Mouse (Mus musculus) cerebellum, postnatal 4 days (tissue): ENCODE results near the gene Pkib.

ENCODE experiments used
- DNase-seq, 2 experiments: peaks; one replicate each; pipeline ENCODE4 v3.0.0; 2022; ENCODE audit warnings: low spot score in 2 of 2, mixed read lengths in 1 of 2

Gene Pkib

GRCm38 (mm10) chr10:57631896-57632867, at the start of gene Pkib:
Gene Pkib (plus strand): TSS chr10:57631981.
- DNase-seq, result peak; percentile 28 to 52

DNA sequence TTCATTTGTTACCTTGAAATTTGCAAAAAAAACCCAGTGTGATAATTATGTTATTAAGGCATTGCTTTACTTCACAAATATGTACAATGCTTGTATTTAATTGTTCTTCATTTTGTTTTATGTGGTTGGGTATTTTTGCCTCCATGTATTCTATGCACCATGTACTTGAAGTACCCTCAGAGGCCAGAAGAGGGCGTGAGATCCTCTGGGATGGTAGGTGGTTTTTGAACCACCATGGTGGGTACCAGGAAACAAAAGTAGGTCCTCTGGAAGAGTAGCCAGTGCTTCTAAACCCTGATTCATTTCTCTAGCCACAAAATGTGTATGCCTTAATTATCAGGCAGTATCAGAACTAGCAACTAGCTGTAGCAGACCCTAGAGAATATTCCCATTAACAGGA, 47.9 kb upstream of the Pkib start:
- DNase-seq, result no peak

DNA sequence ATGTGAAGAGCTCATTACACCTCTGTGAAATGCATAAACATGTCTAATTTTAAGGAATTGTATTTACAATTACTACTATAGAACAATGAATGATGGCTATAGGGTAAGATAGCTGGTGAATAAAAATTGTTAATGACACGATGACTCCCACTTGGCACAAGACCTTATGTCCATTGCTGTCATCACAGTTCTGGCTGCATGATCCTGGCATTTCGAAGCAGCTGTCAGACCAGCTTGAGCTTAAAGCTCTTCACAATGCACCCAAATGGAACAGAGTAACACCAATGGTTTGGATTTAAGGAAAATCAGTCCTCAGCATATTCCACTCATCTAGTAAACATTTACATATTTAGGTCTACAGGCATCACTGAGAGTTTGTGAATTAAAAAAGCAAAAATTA, 37.5 kb upstream of the Pkib start:
- DNase-seq, result no peak

- no peak for DNase-seq
These were observed 34.6 kb upstream of the Pkib start for GRCm38 (mm10) chr10:57597172-57597571.

GRCm38 (mm10) chr10:57602951-57603350, 28.8 kb upstream of the Pkib start:
- no peak for DNase-seq

DNA sequence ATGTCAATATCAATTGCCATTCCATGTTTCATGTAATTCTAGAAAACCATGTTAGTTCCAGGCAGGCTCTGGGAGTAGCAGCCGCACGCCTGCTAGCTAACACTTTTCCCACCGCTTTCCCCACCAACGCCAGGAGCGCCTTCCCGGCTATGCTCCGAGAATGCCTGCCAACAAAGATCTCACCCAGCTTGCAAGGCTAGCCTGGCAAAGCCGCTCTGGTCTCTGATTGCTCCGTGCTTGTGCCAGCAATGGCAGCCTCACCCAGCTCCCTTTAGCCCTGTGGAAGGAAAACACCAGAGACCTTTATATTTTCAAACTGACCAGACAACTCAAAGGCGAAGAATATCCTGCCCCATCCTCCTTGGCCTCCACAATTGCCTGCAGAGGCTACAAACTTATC, 8.5 kb upstream of the Pkib start:
- peak in 1 of 2 experiments; percentile 39 for DNase-seq

DNA sequence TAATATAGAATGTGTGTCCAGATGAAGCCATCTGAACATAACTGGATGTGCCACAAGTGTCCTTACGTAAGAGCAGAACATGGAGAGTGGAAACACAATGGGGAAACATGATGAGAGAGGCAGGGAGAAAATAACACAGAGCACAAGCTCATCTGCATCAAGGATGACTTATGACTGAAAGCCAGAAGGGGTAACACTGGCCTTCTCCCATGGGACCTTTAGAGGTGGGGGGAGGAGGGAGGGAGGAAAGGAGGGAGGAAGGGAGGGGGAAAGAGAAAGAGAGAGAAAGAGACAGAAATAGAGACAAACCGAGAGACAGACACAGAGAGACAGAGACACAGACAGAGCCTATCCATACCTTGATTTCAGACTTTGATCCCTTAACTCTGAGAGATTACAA, 4.0 kb upstream of the Pkib start:
- DNase-seq, result no peak

- DNase-seq, result no peak
These were observed 1.2 kb upstream of the Pkib start for GRCm38 (mm10) chr10:57630557-57630956.

DNA sequence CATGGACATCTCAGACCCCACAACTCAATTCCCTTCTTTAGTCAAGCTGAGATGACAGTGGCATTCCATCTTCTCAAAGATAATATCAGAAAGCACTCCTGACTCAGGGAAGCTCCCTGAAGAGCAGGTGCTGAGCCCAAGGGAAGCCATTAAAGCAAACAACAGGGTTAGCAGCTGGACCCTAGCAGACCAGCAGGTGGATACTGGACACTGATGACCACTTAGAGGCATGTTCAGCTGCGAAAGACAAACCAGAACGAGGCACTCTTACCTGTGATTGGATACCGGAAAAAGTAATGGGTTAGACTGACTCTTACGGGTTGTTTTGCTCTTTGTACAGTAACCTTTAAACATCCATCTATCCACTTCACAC, 1.1 kb downstream of the Pkib start:
- DNase-seq, result no peak

GRCm38 (mm10) chr10:57636970-57637369, 5.2 kb downstream of the Pkib start:
- no peak for DNase-seq

- no peak for DNase-seq
These were observed 6.5 kb downstream of the Pkib start for GRCm38 (mm10) chr10:57638250-57638649.

GRCm38 (mm10) chr10:57639540-57639939, 7.8 kb downstream of the Pkib start:
- DNase-seq, result no peak

DNA sequence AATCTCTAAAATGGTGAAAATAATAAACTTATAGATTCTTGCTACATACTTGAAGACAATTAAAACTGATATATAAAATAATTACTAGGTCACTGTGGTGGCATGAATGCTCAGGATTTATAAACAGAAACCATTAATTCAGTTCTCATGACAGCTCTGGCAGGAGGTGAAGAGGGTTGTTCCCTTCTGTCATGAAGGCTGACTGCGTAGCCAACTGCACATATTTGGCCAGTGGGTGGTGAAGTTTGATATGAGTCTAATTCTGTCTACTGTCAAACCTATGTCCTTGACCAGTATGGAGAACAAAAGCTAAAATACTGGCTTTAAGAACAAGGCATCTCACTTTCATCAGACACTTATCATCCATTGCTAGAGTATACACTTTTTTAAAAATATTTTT, 21.5 kb downstream of the Pkib start:
- DNase-seq, result no peak

- DNase-seq, result no peak
These were observed 28.7 kb downstream of the Pkib start for GRCm38 (mm10) chr10:57660505-57660904.

DNA sequence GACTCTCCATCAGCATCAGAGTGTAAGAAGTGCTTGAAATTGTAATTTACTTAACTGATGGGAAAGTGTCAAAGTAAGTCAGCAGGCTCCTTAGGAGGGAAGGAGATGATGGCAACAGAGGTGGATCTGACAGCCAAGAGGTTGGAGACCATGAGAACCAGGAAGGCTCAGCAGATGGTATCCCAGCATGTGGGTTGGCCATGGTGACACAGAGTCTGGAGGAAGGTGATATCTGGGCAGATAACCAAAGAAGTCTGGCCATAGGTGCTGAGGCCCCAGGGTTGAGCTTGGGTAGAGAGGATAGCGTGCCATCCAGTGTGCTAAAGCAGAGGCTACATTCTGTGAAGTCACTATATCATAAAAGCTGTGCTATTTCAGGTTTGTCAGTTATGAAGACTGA, 32.0 kb downstream of the Pkib start:
- peak in 1 of 2 experiments; percentile 34 for DNase-seq

DNA sequence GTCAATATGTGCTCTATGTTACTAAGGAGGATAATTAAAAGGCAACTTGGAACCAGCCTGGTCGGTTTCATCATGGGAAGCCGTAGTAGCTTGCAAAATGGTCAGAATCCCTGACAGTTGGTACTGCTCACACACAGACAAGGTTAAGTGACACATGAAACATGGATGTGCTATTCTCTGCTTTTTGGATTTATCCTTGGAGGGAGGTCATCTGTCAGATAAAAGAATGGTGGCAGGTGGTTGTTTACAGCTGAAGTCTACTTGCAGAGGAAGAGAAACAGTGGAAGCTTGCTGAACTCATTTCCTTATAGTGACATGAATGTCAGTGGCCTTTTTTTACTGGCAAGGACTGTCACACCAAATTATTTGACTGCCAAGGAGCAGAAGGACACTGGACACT, 32.5 kb downstream of the Pkib start:
- DNase-seq, result no peak

GRCm38 (mm10) chr10:57675740-57676139, 44.0 kb downstream of the Pkib start:
- no peak for DNase-seq

GRCm38 (mm10) chr10:57687999-57688398, 56.2 kb downstream of the Pkib start:
- no peak for DNase-seq

GRCm38 (mm10) chr10:57690161-57690560, 58.4 kb downstream of the Pkib start:
- no peak for DNase-seq

DNA sequence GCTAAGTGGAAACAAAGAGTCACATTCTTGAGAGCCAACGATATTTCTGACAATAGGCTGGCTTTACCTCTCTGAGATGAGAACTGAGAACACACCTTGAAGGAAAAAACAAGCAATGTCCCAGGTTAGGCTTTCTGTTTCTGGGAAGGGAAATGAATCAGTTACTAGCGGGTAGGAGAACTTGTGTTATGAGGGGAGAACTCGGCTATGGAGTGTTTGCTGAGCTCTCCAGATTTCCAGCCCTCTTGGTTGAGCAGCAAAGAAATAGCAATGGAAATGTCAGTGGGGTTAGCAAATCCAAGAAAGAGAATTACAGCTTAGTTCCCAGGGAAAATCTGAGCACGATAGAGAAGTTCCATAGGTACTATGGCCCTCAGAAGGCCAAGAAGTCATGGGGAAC, 70.5 kb downstream of the Pkib start:
- DNase-seq, result no peak

DNA sequence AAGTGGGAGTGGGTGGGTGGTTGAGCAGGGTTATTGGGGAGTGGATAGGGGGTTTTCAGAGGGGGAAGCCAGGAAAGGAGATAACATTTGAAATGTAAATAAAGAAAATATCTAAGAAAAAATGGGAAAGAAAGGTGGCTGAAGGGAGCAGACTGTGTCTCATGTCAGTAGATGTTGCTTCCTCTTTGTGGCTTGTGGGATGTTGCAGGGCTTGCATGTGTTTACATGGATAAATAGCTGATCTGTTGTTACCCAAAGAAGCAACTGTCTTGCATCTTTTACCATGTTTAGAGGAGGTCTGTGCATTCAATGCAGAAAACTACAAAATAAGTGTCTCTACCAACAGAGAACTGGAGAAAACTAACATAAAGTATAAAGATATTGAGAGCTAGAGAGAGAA, 89.3 kb downstream of the Pkib start:
- no peak for DNase-seq

DNA sequence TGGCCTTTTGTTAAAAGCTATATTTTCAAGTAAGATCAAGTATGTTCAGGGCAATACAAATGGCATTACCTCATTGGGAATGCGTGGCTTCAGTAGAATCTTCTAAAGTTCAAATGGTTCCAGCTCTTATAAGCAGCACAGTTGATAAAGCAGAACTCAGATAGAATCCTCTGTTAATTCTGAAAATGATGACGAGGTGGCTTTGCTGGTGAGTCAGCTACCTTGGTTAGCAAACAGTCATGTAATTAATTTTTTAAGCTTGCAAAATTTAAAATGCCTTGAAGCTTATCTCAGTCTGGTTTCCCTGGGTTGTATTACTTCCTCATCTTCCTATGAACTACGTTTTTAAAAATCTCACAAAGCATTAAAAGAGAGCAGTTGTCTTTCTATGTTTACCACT, 90.6 kb downstream of the Pkib start:
- DNase-seq, result no peak

DNA sequence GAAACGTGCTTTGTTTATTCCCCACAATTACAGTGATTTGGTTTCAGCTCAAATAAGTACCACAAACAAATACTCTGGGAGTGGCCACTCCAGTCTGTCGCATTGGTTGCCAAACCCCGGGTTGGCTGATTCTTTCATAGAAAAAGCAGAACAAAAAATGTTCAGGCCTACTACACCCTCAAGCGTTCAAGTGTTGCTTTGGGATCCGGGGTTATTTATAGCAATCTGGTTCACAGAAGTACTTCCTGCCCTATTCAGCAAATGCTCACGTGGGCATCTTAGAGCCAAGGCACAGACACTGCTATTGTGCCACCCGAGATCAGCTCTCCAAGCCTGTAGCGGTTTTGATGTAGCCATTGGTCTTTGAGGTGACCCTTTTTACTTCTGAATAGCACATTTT, 95.9 kb downstream of the Pkib start:
- DNase-seq, result no peak

GRCm38 (mm10) chr10:57731672-57732071, 99.9 kb downstream of the Pkib start:
- DNase-seq, result no peak
